Mouse (Mus musculus): Measurements from ENCODE around the gene Gm6583. TPM values are rescaled to one million over a fixed set of nuclear protein-coding genes. Genes with fewer than 3 reads are reported as not detected.
A peak's percentile ranks its signal among the peaks of the same experiment; 100 is the strongest.

Gm6583 gene
- 0.32 and 0.42 TPM in 2 replicates for polyA plus RNA-seq (2014; fragmentation: Nextera tagmentation; extraction: Ambion mirVana)

DNA sequence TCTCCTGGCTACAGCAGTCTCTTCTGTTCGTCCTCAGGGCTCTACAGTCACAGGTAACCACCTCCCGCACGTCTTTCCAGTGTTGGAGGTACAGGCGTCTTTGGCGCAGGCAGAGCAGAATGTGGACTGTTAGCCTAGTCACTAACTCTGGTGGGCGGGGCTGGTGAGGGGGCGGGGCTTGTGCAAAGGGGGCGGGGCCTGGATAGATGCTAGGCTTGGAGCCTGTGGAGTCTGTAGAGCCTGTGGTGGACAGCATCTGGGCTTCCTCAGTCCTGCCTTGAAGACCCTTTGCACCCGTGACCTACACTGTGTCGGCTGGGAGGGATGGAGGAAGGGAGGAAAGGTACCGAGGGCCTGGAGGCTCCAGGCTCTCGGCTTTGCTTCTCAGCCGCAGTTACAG lies at the start of gene Gm6583:
Gm6583 (minus strand) TSS at position 124 of the 400 bp plus-strand sequence.
- Histone ChIP-seq H3K36me3 (ENCODE audit: control insufficient read depth, insufficient read depth, low read length) (peaks cover 7% of the 10 kb centered on the region; the same call in 1 of the 2 replicates), H3K27me3 (ENCODE audit: control insufficient read depth, insufficient read depth, low read length) (no peaks in the 10 kb centered on the region), H3K4me1 (ENCODE audit: control insufficient read depth, insufficient read depth, low read length) (no peaks in the 10 kb centered on the region), H3K4me3 (ENCODE audit: low read depth, low read length) (no peak within 1 kb of the TSS), H3K9ac (replicated peaks; ENCODE audit: low read depth, low read length) (no peak within 1 kb of the TSS), H3K4me2 (replicated peaks; ENCODE audit: low read depth, low read length) (no peak within 1 kb of the TSS), H3K9me3 (ENCODE audit: control insufficient read depth, low read depth, low read length) (no peaks in the 10 kb centered on the region), H3K27ac (ENCODE audit: low read length) (no peak within 1 kb of the TSS)
- ATAC-seq (ENCODE audit: insufficient number of reproducible peaks, insufficient read depth, low FRiP score, low read depth): no peak
- WGBS: 60% methylated on average over 13 of the region's 13 CpGs

DNA sequence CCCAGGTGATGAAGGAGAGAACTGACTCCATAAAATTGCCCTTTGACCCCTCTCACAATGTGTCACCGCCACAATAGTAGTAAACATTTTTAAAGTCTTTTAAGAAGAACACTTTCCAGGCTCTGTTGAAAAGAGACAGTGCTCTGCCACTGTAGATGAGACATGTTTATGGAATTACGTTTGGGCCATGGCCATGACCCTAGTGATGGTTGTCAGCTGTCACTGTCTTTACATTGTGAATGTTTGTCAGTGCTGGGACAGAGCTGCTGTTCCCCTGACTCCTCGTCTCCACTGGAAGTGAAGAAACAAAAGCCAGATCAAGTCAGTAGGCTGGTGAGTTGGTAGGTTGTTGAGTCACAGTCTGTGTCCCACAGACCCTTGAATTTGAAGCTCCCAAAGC lies 46.6 kb upstream of the Gm6583 start:
- Histone ChIP-seq H3K36me3 (ENCODE audit: control insufficient read depth, insufficient read depth, low read length) (no peaks in the 10 kb centered on the region), H3K27me3 (ENCODE audit: control insufficient read depth, insufficient read depth, low read length) (no peaks in the 10 kb centered on the region), H3K4me2 (replicated peaks; ENCODE audit: low read depth, low read length) (no peak overlapping the region), H3K27ac (ENCODE audit: low read length) (no peak overlapping the region), H3K9ac (replicated peaks; ENCODE audit: low read depth, low read length) (no peak overlapping the region), H3K4me1 (ENCODE audit: control insufficient read depth, insufficient read depth, low read length) (no peaks in the 10 kb centered on the region), H3K4me3 (ENCODE audit: low read depth, low read length) (no peak overlapping the region), H3K9me3 (ENCODE audit: control insufficient read depth, low read depth, low read length) (no peaks in the 10 kb centered on the region)
- no peak for ATAC-seq (ENCODE audit: insufficient number of reproducible peaks, insufficient read depth, low FRiP score, low read depth)
- 29% methylated on average over 3 of the region's 3 CpGs for WGBS

DNA sequence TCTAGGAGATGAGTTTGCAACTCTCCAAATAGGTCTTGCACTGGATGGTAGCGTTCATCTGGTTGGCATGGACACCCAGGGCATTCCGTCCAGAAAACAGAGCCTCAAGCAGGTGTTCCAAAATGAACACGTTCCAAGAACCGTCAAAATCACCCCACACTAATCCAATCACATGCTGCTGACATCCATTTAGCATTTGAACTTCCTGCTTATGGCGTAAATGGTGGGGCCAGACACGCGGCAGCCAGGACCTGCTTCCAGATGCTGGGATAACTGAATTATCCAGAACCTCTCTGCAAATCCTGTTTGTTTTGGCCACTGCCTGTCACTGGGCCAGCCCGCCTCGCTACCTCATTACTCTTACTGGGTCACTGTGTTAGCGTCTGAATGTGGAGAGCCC lies 43.5 kb upstream of the Gm6583 start:
- Histone ChIP-seq H3K36me3 (ENCODE audit: control insufficient read depth, insufficient read depth, low read length) (no peaks in the 10 kb centered on the region), H3K27ac (ENCODE audit: low read length) (no peak overlapping the region), H3K9ac (replicated peaks; ENCODE audit: low read depth, low read length) (no peak overlapping the region), H3K27me3 (ENCODE audit: control insufficient read depth, insufficient read depth, low read length) (no peaks in the 10 kb centered on the region), H3K4me2 (replicated peaks; ENCODE audit: low read depth, low read length) (no peak overlapping the region), H3K9me3 (ENCODE audit: control insufficient read depth, low read depth, low read length) (no peaks in the 10 kb centered on the region), H3K4me1 (ENCODE audit: control insufficient read depth, insufficient read depth, low read length) (no peaks in the 10 kb centered on the region), H3K4me3 (ENCODE audit: low read depth, low read length) (no peak overlapping the region)
- 59% methylated on average over 10 of the region's 10 CpGs for WGBS
- no peak for ATAC-seq (ENCODE audit: insufficient number of reproducible peaks, insufficient read depth, low FRiP score, low read depth)

DNA sequence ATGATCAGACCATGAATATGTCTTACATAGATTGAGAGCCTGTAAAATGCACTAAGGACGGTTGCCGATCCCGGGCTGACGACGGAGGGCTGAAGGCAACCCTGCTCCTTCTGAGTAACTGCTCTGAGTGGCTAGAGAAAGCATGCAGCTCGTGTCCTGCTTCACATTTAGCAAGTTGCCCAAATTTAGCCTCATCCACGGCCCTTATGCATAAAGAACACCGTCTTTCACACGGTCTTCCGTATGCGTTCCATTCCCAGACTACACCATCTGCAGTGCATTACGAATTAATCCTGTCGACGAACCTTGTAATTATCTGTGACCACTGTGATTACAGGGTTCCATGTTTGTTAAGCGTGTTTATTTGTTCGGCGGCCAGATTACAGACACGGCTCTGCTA lies 40.2 kb upstream of the Gm6583 start:
- ATAC-seq (ENCODE audit: insufficient number of reproducible peaks, insufficient read depth, low FRiP score, low read depth): no peak
- 80% methylated on average over 18 of the region's 18 CpGs for WGBS
- no peak overlapping the region for H3K27ac ChIP-seq (ENCODE audit: low read length)

DNA sequence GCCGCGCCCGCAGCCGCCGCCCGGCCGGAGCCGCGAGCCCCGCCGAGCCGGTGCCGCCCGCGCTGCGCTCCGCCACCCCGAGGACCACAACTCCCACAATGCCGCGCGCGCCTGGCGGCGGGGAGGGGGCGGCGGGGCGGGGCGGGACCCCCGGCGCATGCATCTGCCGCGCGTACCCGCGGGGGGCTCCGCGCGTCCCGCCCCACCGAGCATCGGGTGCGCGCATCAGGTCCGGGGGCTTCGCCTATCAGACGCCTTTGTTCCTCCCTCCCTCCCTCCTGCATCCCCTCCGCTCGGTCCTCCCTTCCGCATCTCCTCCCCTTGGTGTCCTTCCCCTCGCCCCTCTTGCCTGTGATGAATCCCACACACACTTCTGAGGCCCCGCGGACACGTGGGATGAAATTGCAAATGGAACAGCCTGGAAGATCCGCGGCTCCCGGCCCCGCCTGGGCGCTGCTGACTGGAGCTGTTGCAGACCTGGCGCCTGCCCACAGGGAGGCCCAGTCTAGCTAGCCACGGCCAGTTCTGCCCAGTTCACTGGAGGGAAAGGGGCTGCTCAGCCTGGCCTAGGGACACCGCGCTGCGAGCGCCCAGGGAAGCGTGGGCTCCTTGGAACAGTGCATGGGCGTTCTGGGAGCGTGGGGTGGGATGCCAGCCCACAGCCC lies 39.1 kb upstream of the Gm6583 start, which contains the start of gene Asphd2:
Asphd2 (minus strand) TSS at position 88 of the 665 bp plus-strand sequence.
- Histone ChIP-seq H3K4me2 (replicated peaks; ENCODE audit: low read depth, low read length) (peak within 1 kb of the TSS; percentile 68), H3K36me3 (ENCODE audit: control insufficient read depth, insufficient read depth, low read length) (no peaks in the 10 kb centered on the region), H3K4me3 (ENCODE audit: low read depth, low read length) (peak within 1 kb of the TSS; percentile 33), H3K27me3 (ENCODE audit: control insufficient read depth, insufficient read depth, low read length) (no peaks in the 10 kb centered on the region), H3K27ac (ENCODE audit: low read length) (peak within 1 kb of the TSS; percentile 62; the same call in 1 of the 2 replicates), H3K9me3 (ENCODE audit: control insufficient read depth, low read depth, low read length) (no peaks in the 10 kb centered on the region), H3K4me1 (ENCODE audit: control insufficient read depth, insufficient read depth, low read length) (no peaks in the 10 kb centered on the region), H3K9ac (replicated peaks; ENCODE audit: low read depth, low read length) (peak within 1 kb of the TSS; percentile 4; the same call in 1 of the 2 replicates)
- peak; percentile 85 for ATAC-seq (ENCODE audit: insufficient number of reproducible peaks, insufficient read depth, low FRiP score, low read depth)
- WGBS: under 1% methylated on average over 62 of the region's 67 CpGs

More for the DNA sequence above, 40.2 kb upstream of the Gm6583 start:
- Histone ChIP-seq H3K4me3 (ENCODE audit: low read depth, low read length) (no peak overlapping the region), H3K27me3 (ENCODE audit: control insufficient read depth, insufficient read depth, low read length) (no peaks in the 10 kb centered on the region), H3K4me1 (ENCODE audit: control insufficient read depth, insufficient read depth, low read length) (no peaks in the 10 kb centered on the region), H3K9me3 (ENCODE audit: control insufficient read depth, low read depth, low read length) (no peaks in the 10 kb centered on the region), H3K36me3 (ENCODE audit: control insufficient read depth, insufficient read depth, low read length) (no peaks in the 10 kb centered on the region), H3K9ac (replicated peaks; ENCODE audit: low read depth, low read length) (no peak overlapping the region), H3K4me2 (replicated peaks; ENCODE audit: low read depth, low read length) (no peak overlapping the region)

DNA sequence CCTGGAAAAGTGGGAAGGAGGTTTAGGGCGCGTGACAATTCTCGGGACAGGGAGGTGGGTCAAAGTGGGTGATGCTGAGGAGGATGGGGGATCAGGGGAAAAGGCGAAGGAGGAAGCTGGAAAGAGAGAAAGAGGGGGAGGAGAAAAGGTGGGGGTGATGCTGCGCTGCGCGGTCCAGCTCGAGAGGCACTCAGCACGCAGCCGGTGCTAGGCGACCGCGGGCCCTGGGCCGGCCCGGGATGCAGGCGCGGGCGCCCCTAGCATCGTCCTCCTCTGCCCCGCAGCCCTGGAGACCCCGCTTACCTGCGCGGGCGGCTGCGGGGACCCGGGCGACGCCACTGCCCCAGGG lies 38.6 kb upstream of the Gm6583 start:
- Histone ChIP-seq H3K4me2 (replicated peaks; ENCODE audit: low read depth, low read length) (peak overlapping the region; percentile 68), H3K36me3 (ENCODE audit: control insufficient read depth, insufficient read depth, low read length) (0 out of 2 replicates have a peak, but pooled peaks cover 2% of the 10 kb centered on the region), H3K9ac (replicated peaks; ENCODE audit: low read depth, low read length) (peak overlapping the region; percentile 4; the same call in 1 of the 2 replicates), H3K27me3 (ENCODE audit: control insufficient read depth, insufficient read depth, low read length) (no peaks in the 10 kb centered on the region), H3K9me3 (ENCODE audit: control insufficient read depth, low read depth, low read length) (no peaks in the 10 kb centered on the region), H3K27ac (ENCODE audit: low read length) (no peak overlapping the region), H3K4me1 (ENCODE audit: control insufficient read depth, insufficient read depth, low read length) (no peaks in the 10 kb centered on the region), H3K4me3 (ENCODE audit: low read depth, low read length) (peak overlapping the region; percentile 33)
- peak; percentile 68; the same call in 1 of the 2 replicates for ATAC-seq (ENCODE audit: insufficient number of reproducible peaks, insufficient read depth, low FRiP score, low read depth)
- 0% methylated on average over 24 of the region's 28 CpGs for WGBS

DNA sequence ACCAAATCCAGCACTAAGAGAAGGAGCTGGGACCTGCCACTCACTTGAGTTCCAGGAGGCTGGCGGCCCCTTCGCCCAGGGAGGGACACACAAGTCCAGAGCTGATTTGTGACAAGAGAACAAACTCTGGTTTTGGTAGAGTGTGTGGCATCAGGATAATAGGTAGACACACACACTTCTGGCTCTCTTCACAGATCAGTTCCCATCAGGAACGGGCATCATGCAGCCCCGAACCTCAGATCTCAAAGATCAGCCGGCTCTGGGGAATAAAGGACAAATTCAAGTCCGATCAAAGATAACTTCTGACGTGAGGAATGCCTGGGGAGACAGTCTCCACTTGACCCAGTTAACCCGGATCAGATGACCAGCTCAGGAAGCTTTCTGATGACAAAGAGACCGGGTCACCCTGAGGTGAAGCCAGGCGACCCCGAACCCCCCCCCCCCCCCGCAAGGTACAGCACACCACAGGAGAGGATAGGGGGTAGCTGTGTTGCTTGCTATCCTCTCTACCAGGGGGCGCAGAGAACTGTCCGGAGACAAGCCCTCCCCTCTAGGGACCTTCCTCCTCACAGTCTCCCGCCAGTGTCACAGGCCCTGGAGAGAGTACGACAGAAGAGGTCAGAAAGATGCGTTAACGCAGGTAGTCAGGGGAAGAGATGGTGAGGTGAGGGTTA lies 38.0 kb upstream of the Gm6583 start:
- Histone ChIP-seq H3K4me1 (ENCODE audit: control insufficient read depth, insufficient read depth, low read length) (no peaks in the 10 kb centered on the region), H3K27me3 (ENCODE audit: control insufficient read depth, insufficient read depth, low read length) (no peaks in the 10 kb centered on the region), H3K4me2 (replicated peaks; ENCODE audit: low read depth, low read length) (peak overlapping the region; percentile 68), H3K27ac (ENCODE audit: low read length) (no peak overlapping the region), H3K9me3 (ENCODE audit: control insufficient read depth, low read depth, low read length) (no peaks in the 10 kb centered on the region), H3K4me3 (ENCODE audit: low read depth, low read length) (peak overlapping the region; percentile 33), H3K9ac (replicated peaks; ENCODE audit: low read depth, low read length) (no peak overlapping the region; the same call in 1 of the 2 replicates), H3K36me3 (ENCODE audit: control insufficient read depth, insufficient read depth, low read length) (peaks cover 2% of the 10 kb centered on the region; the same call in 1 of the 2 replicates)
- ATAC-seq (ENCODE audit: insufficient number of reproducible peaks, insufficient read depth, low FRiP score, low read depth): peak; percentile 23; the same call in 1 of the 2 replicates
- WGBS: 12% methylated on average over 18 of the region's 18 CpGs

DNA sequence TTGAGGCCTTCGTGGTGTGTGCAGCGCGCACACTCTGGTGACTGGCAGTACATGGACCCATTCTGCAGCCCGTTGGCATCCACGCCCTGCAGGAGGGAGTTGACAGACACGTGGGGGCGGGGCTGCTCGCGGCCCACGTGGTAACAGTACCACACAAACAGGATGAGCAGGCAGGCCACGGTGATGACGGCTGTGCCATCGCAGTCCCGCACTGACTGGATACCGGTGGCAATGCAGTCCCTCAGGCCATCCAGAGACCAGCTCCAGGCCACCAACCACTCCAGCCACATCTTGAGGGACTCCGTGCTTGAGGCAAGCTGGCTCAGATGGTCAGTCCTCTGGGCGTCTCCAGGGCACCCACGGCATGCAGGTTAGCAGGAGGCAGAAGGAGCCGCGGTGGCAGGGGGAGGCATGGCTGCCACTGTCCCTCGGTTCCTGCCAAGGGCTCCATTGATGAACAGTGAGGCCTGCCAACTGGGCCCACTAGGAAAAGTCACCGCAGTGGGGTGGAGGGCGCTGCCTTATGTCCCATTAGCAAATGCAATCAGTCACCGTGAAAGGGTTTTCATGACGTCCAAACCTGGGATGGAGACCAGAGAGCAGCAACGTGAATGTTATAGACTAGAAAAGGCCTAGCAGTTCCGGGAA lies 36.0 kb upstream of the Gm6583 start:
- Histone ChIP-seq H3K4me3 (ENCODE audit: low read depth, low read length) (no peak overlapping the region), H3K9me3 (ENCODE audit: control insufficient read depth, low read depth, low read length) (no peaks in the 10 kb centered on the region), H3K27me3 (ENCODE audit: control insufficient read depth, insufficient read depth, low read length) (no peaks in the 10 kb centered on the region), H3K36me3 (ENCODE audit: control insufficient read depth, insufficient read depth, low read length) (peaks cover 2% of the 10 kb centered on the region; the same call in 1 of the 2 replicates), H3K4me2 (replicated peaks; ENCODE audit: low read depth, low read length) (no peak overlapping the region), H3K27ac (ENCODE audit: low read length) (no peak overlapping the region), H3K9ac (replicated peaks; ENCODE audit: low read depth, low read length) (no peak overlapping the region), H3K4me1 (ENCODE audit: control insufficient read depth, insufficient read depth, low read length) (no peaks in the 10 kb centered on the region)
- no peak for ATAC-seq (ENCODE audit: insufficient number of reproducible peaks, insufficient read depth, low FRiP score, low read depth)
- 64% methylated on average over 27 of the region's 27 CpGs for WGBS
